Mouse (Mus musculus) left cerebral cortex, postnatal 14 days (tissue): ENCODE results near the gene Optn. TPM values are rescaled to one million over a fixed set of nuclear protein-coding genes. Genes with fewer than 3 reads are reported as not detected.
A peak's percentile ranks its signal among the peaks of the same experiment; 100 is the strongest.

Experiments used
- DNase-seq, 2 experiments: peaks; one replicate each; pipeline ENCODE4 v3.0.0; 2021 to 2022; ENCODE audit warnings: low spot score in 2 of 2, mixed read lengths in 1 of 2
- intact Hi-C: fragments of 180-260 bp; cut with DNase I; formaldehyde crosslinking; loops from one replicate; pipeline ENCODE4 v1.15.1; 2025
- total RNA-seq, 2 experiments: library from RNA; stranded (reverse); gene quantifications; 2 replicates each; pipeline ENCODE4 v1.2.3; 2021

The Optn gene
- total RNA-seq, 2 experiments from 2014 or later, result 15.1 to 16.1 TPM

DNA sequence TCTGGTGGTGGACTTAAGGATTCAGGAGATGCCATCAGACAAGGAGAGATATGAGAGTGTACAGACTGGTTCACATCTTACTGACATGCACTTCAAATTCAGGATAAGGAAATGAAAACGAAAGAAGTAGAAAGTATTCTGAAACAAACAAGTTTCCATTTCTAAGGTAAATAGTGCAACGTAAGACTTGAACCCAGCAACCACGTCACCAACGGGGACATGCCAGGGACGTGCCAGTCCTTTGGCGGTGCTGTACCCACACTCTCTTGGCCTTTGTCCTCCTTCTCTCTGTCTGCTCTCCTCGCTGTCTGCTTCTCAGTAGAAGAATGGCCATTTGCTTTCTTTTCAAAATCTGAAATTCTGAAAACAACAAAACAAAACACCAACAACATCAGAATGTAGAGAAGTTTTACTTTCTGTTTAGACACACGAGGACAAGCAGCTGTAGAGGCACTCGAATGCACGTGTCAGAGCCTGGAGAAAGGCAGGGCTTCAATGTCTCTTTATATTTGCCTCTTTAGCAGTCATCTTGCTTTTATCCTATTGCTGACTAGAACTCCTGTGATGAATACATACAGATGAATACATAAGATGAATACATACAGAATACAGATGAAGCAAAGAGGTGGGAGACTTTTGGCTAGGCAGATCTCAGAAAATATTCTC is 27.3 kb downstream of the Optn start:
- DNase-seq, result no peak
- intact Hi-C loops, result no loop called here

DNA sequence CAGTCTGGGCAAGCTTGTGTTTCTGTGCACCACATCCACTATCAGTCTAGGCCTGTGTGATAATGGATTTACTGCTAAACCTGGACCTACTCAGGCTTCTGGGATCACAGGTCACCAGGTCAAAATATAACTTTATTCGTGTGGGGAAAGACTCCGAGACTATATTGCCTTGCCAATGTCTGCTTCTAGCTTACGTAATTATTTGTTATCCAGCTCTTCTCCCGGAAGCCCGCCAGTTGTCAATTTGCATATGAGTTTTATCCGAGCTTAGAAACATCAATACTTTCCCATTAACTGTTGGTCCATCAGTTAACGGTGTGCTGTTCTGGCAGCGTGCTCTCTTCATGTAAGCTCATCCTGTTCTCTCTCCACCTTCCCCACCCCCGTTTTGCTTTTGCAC is 28.6 kb downstream of the Optn start:
- intact Hi-C loops, result no loop called here
- no peak for DNase-seq

DNA sequence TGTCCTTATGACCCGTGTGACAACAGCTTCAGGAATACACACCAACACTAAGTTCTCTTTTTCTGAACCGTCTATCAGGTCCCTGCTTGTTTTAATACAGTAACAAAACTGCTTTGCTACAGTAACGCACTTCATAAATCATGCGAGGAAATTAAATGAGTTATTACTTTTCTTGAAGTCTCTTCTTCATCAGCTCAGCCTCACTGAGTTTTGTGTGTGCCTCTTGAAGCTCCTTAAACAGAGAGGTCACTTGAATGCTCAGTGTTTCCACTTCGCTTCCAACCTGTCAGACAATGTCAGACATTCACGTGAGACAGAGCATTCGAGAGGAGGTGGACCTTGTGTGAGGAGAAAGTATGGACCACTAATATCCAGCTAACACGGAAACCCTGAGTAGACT is 29.1 kb downstream of the Optn start:
- intact Hi-C loops, result no loop called here

DNA sequence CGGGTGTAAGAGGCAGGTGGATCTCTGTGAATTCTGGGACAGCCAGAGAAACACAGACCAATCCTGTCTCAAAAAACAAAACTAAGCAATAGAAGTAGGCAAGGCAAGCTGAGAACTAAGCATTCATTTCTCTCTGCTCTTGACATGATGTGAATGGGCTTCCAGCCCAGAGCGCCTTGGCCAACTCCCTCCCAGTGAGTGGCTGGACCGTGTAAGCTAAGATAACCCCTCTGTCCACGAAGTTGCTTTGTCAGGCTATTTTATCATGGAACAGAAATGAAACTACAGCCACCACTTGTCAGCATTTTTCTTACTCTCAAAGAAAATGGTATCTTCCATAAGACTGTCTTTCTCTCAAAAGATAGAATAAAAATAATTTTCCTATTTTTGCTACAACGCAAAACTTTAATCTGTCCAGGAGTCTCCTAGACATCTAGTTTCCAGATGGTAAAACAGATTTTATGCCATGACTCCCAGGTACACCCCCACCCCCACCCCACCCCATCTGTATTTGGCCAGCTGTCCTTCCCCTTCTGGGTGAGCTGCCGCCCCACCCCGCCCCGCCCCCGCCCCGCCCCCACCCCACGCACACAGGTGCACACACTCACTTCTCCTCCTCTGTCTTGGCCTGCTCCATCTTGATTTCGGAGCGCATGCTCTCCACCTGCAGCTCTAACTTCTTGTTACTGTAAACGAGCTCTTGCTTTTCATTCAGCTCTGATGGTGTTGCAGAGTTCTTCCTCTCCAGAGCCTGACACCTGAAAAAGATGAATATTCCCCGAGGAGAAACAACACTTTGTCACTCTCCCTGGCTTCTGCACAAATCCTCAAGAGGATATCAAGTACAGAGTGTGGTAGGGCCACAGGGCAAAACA is 30.1 kb downstream of the Optn start:
- DNase-seq, result no peak
- intact Hi-C loops, result no loop called here

More for the DNA sequence above, 29.1 kb downstream of the Optn start:
- no peak for DNase-seq

DNA sequence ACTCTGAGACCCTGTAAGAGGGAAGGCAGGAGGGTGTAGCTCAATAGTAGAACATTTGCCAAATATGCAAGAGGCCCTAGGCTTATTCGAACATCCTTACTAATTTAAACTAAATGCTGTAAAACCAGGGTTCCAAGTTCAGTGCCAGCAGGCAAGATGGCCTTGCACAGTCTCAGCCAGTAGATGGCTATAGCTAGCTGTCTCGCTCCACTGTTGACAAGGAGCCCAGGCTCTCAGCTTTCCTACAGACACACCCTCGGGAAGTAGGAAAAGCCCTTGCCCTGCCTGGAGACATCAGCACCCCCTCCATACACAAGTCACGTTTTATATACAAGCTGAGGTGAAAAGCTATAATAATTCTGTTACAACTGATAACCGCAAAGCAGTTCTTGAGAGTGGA is 31.2 kb downstream of the Optn start:
- intact Hi-C loops, result no loop called here
- DNase-seq, result no peak

DNA sequence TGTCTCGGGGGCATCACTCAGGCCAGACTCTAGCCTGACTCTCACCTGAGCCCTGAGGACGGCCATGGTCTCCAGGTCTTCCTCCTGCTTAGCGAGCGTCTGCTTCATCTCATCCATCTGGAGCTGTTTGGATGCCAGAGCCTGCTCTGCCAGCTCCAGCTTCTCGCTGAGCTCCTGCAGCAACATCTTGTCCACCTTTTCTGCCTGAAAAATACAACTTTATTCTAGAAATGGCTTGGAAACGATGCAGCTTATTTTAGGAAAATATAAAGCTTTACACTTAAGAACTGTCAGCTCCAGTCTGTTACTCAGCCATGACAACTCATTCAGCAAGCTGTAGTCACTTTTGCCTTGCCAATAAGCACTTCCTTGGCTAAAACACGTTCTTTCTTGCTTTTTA is 32.6 kb downstream of the Optn start:
- intact Hi-C loops, result no loop called here
- peak; percentile 48 to 57 for DNase-seq

DNA sequence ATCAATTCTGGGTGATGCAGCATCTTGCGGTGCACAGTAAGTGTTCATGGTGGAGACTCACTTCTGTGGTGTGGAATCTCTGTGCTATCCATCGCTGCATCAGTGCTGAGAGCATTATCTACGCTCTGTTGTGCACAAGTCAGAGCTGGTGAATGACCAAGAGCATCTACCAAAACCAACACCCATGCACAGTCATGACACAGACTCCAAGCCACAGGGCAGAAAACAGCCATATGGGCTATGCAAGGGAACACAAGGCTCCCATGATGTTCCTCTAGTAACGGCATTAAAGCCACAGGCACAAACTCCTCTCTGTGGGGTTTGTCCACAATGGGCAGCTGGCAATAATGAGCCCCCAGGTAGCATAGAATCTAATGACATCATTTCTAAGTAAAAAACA is 34.0 kb downstream of the Optn start:
- DNase-seq, result no peak
- intact Hi-C loops, result loop anchor here (10.0 kb wide), 1 partner anchor 115 kb away; the partner anchor contains the start of gene Phyh

DNA sequence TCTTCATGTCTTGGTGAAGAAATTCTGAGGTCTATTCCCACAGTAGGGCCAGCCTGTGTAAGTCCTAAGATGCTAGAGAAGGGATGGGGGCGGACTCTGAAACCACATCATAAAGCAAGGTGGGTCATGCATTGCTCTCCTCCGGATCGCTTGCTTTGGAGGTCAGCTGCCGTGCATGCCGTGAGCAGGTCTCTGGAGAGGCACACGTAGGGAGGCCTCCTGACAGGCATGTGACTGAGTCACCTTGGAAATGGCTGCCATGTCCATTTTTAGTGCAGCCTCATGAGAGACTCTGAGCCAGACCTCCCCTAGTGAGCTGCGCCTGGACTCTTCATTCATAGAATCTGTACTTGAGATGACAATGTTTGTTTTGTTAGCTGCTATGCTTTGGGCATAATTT is 35.8 kb downstream of the Optn start:
- no peak for DNase-seq
- intact Hi-C loops, result loop anchor here (10.0 kb wide), 1 partner anchor 113 kb away; the partner anchor contains the start of gene Phyh

DNA sequence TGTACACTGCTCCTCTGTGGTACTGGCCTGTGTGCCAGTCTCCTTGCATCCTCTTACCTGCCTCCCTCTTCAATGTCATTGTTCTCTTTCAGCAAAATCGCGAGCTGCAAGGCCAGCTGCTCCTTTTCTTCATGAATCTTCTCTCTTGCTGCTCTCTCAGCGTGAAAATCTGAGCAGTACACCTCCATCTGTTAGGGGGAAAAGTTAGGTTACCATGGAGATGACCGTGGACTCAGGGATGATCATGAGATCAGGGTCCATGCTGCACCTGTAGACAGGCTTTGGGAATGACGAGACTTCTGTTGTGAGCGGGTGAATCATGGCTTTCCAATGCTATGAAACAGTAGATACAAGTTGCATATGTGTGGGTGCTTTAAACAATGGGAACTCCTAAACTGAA is 36.8 kb downstream of the Optn start:
- DNase-seq, result no peak
- intact Hi-C loops, result loop anchor here (10.0 kb wide), 1 partner anchor 112 kb away; the partner anchor contains the start of gene Phyh

DNA sequence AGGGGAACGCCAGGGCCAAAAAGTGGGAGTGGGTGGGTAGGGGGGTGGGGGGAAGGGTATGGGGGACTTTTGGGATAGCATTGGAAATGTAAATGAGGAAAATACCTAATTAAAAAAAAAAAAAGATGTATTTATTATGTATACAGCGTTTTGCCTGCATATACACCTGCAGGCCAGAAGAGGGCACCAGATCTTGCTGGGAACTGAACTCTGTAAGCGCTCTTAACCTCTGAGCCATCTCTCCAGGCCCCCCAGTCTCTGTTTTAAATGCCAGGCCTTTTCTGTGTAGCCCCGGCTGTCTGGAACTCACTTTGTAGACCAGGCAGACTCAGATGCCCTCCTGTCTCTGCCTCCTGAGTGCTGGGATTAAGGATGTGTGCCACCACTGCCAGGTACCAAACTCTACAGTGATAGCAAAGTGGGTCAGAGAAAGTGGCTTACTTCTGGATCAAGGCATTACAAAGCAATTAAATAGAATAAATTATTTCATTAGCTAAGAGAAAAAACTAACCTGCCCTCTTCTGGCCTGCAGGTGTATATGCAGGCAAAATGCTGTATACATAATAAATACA is 38.6 kb downstream of the Optn start:
- intact Hi-C loops, result loop anchor here (10.0 kb wide), 1 partner anchor 110 kb away; the partner anchor contains the start of gene Phyh
- DNase-seq, result no peak

DNA sequence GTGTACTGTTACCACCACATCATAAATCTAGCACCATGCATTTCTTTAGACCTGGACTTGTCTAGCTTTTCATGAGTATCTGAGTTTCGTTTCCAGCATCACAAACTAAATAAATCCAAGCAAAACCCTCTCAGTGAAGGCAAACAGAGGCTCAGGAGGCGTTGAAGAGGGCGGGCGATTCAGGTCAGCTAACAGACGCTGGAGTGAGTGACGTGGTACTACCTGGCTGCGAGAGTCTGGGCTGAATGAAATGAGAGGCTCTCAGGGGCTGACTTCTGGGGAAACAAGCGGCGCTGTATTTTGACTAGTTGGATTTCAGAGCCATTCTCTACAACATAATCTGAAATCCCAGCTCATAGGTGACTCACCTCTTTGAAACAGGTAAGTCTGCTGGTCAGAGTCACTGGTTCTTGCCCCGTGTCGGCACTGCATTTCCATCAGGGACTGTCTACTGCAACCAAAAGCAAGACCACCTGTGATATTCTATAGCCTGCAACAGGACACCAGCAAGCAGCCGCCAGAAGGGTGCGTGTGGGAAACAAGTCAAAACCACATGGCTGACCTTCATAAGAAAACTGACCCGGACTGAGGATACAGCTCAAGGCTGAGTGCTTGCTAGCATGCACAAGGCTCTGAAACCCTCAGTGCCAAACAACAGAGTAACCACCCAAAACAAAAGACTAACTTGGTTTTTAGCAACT is 40.0 kb downstream of the Optn start:
- DNase-seq, result no peak
- intact Hi-C loops, result loop anchor here (10.0 kb wide), 1 partner anchor 109 kb away; the partner anchor contains the start of gene Phyh

DNA sequence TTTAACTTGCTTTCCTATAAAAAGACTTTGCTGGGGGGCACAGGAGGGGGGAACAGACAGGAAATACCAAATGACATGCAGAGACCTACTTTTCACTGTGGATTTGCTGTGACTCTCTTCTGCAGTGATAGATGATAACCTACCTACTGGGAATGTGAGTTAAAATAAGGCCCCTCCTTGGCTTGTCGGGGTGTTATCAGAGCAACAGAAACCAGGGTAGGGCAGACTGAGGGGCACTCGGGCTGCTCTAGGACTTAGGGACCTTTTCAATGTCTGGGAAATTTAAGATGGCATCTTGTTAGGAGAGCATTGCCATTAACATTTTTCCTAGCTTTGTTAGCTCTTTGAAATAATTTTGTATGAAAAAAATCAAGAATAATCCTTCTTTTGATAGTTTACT is 40.6 kb downstream of the Optn start:
- DNase-seq, result no peak
- intact Hi-C loops, result loop anchor here (10.0 kb wide), 1 partner anchor 108 kb away; the partner anchor contains the start of gene Phyh

DNA sequence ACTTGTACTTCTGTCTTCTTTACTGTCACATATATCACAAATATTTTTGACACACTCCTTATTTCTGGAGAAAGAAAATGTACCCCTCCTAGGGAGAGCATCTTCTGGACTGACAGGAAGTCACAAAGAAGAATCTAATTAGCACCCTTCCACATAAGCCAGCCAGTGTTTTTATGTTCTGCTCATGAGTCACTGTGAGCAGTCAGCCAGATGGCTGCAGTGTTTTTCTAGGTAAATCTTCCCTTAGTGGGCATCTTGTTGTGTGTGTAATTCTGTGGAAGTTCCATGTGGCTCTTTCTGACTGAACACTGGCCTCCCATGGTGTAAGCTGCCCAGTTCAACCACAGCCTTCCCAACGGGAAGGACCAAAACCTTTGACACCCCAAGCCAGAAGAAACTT is 44.1 kb downstream of the Optn start:
- intact Hi-C loops, result loop anchor here (10.0 kb wide), 1 partner anchor 105 kb away; the partner anchor contains the start of gene Phyh
- peak; percentile 39 to 67 for DNase-seq

DNA sequence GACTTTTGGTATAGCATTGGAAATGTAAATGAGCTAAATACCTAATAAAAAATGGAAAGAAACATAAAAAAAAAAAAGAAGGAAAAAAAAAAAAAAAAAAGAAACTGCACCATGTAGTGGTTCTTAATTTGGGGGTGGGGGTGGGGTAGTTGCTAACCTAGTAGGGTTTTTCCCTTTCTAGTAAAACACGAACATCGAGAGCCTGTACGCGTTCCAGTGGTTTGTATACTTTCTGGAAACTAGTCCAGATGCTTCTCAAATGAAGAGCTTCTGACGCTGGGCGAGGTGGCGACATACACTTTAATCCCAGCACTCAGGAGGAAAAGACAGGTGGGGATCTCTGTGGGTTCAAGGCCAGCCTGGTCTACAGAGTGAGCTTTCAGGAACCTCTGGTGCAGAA is 46.9 kb downstream of the Optn start:
- DNase-seq, result no peak
- intact Hi-C loops, result no loop called here

DNA sequence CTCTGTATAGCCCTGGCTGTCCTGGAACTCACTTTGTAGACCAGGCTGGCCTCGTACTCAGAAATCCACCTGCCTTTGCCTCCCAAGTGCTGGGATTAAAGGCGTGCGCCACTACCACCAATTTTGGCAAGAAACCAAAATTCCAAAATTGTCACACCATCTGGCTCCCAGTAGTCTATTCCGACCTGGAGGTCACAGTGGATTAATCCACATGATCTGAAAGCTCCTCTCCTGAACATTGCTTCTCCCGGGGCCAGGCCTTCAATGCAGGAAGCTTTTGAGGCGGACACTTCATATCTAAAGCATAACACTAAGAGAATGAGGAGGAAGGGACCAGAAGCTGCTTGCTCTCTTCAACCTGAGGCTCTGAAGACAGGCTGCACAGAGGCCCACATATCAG is 48.3 kb downstream of the Optn start:
- no peak for DNase-seq
- intact Hi-C loops, result no loop called here

DNA sequence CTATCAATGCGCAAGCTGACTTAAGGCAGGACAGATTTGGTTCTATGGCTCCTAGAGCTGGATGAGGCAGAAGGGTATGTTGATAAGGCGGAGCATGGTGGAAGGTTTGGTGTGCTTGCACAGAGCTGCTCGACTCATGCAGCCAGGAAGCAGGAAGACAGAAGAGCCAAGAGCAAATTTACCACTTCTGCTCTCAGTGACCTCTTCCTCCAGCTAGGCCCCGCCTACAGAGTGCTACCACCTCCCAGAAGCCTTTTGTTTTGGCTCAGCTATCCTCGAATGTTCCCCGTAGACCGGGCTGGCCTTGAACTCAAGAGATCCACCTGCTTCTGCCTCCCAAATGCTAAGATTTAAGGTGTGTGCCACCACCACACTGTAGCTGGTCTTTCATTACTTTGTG is 49.2 kb downstream of the Optn start:
- intact Hi-C loops, result no loop called here
- no peak for DNase-seq

DNA sequence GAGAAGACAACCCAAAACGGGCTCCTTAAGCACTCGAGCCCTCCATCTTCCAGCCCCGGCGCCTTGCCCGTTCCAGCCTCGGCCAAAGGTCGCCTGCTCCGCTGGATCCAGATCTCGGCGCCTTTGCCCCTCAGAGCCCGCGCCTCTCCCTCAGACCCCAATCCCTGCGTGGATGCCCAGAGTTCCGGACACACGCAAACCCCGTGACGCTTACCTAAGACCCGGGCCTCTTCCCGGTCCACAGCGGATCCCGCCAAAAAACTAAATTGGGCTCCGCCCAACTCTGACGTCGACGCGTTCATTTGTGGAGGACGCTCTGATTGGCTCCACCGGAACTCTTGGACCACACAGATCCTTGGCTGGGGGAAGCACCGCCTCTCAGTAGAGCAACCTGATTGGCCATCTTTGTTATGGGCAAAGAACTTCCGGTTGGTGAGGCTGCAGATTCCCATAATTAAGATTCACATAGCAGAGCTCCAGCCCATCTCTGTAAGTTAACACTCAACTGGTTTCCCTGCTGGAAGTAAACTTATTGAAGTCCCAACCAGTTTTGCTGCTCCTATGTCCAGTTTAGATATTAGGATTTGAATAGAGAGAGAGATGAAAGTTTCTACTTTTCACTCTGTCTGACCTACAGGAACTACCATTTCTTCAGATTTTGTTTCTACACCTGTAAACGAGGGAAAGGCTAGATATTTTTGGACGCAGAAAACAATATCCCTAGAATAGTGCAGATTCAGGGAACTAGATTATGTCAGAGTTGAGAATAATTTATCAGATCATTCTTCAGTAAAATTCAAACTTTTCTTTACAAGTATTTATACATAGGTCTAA is 51.1 kb downstream of the Optn start, which contains the start of gene Mcm10:
Gene Mcm10, minus strand, starts transcription at position 301 of the 834 bp plus-strand sequence.
- intact Hi-C loops, result no loop called here

DNA sequence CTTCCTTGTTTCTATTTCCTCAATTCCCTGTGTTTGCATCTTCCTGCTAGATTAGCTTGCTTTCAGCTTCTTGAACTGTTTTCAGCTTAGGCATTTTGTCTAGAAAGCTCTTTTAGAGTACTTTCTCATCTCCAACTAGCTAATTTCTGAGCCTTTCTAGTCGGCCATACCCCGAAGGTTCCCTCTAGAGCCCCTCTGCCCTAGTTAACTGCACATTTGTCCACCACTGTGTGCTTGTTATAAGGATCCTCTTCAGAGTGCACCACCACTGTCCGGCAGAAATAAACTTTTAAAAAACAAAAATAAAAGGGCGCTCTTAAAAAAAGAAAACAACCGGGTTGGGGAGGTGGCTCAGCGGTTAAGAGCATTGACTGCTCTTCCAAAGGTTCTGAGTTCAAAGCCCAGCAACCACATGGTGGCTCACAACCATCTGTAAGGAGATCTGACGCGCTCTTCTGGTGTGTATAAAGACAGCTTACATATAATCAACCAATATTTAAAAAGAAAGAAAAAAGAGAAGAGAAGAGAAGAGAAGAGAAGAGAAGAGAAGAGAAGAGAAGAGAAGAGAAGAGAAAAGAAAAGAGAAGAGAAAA is 51.9 kb downstream of the Optn start:
- intact Hi-C loops, result no loop called here
- no peak for DNase-seq

More for the DNA sequence above, 51.1 kb downstream of the Optn start, which contains the start of gene Mcm10:
- peak; percentile 92 to 96 for DNase-seq
